Mouse (Mus musculus) gastrocnemius, postnatal 25 days (tissue): Measurements from ENCODE around the gene Fam8a1. TPM values are rescaled to one million over a fixed set of nuclear protein-coding genes. Genes with fewer than 3 reads are reported as not detected.

Experiments used
- total RNA-seq, 2 experiments: library from RNA; stranded (reverse); gene quantifications; 1 replicate in 1 of 2; 2 replicates in 1 of 2; pipeline ENCODE4 v1.2.3; 2021

Fam8a1 gene
- total RNA-seq, 2 experiments from 2014 or later: 21.3 to 21.9 TPM

Other genes starting within 250 kb of the Fam8a1 start
- gene Cap2, start 167.7 kb upstream of the Fam8a1 start, total RNA-seq: 100 to 1,000 TPM; 281 to 304 TPM
- gene Nup153, start 58.4 kb downstream of the Fam8a1 start, total RNA-seq: 10 to 100 TPM; 31.3 to 40.2 TPM